Mouse (Mus musculus) embryonic stem cell, embryonic (primary cell): ENCODE results near the gene Pigm.

Source experiments
- CTCF ChIA-PET, 4 experiments: fragments of 300-600 bp in 2 of 4; fragments of 350-600 bp in 2 of 4; sonication (Branson Sonifier 250); formaldehyde crosslinking; loops; one replicate each; lab custom pipeline; 2022; ENCODE audit warnings: inconsistent platforms in 2 of 4; lab: Charles Lee
- POLR2A ChIA-PET, 4 experiments: fragments of 300-600 bp in 2 of 4; fragments of 350-600 bp in 2 of 4; sonication (Branson Sonifier 250); formaldehyde crosslinking; loops; one replicate each; lab custom pipeline; 2022; ENCODE audit warnings: antibody characterized with exemption in 4 of 4, inconsistent platforms in 1 of 4; lab: Charles Lee

Pigm gene

DNA sequence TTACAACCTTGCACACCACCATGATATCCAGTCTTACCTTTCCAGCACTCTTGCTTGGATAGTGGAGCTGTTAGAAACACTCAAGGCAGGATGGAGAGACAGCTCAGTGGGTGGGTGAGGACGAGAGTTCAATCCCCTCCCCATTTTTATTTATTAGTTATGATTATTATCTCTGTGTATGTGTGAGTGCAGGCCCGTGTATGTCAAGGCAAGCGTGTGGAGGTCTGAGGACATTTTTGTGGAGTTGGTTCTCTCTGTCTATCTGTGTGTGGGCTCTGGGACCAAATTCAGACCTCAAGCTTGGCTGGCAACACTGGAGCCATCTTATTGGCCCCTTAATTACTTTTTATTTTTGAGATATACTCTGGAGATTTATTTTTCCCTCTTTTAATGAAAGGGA, 42.3 kb downstream of the Pigm start:
- ChIA-PET CTCF (interaction anchor here in 3 of 4 experiments (0.6 to 1.2 kb wide), 7 partner anchors 10 to 110 kb away, joined by 3 to 8 read pairs (median 3); partner anchors contain the start of gene Igsf9 (in 1 of the 3)), POLR2A (interaction anchor here in 3 of 4 experiments (0.7 to 1.3 kb wide), 7 partner anchors 12 to 362 kb away, joined by 3 to 5 read pairs (median 3); partner anchors contain the start of genes Pigm (in 1 of the 3) and Tagln2 (in 1 of the 3))

DNA sequence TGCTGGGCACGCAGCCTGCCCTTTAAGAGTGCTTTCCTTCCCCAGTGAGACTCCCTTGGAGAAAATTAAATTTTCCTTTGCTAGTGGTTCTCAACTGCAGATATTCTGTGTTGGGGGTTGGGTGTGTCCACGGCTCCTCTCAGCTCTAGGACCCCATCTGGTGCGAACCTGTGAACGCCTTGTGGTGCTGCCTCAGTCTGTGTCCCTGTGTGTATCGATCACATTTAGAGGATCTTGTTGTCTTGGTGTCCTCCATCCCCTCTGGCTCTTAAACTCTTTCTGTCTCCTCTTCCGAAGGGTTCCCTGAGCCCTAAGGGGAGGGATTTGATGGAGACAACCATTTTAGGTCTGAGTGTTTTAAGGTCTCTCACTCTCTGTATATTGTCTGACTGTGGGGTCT, 43.8 kb downstream of the Pigm start:
- POLR2A ChIA-PET, result interaction anchor here in 1 of 4 experiments (1.2 kb wide), 1 partner anchor 19 kb away, joined by 3 read pairs; no protein-coding TSS in a partner anchor
- CTCF ChIA-PET, result interaction anchor here in 2 of 4 experiments (0.5 to 0.9 kb wide), 2 partner anchors 80 to 108 kb away, joined by 3 to 9 read pairs; partner anchors contain the start of gene Tagln2 (in 1 of the 2)

DNA sequence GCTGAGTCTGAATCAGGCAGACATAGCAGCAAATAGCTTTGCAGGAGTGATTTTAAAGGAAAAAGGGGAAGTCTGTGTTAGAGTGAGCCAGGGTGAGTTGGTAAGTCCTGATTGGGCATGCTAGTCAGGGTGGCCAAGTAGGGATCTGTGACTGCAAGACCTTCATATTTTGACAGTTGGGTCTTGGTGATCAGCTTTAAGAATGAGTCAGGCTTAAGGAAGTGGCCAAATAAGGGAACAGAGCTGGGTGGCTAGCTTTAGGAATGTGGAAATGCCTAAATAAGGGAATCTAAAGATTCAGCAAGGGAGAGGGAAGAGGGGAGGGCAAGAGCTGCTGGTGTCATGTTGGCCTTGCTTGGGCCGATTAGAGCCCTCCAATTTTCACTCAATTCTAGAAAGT, 47.0 kb downstream of the Pigm start:
- CTCF ChIA-PET, result interaction anchor here (0.5 to 1.9 kb wide), 6 partner anchors 11 to 419 kb away, joined by 3 to 5 read pairs (median 3); no protein-coding TSS in a partner anchor
- POLR2A ChIA-PET, result interaction anchor here in 1 of 4 experiments (0.6 to 1.0 kb wide), 2 partner anchors 67 to 925 kb away, joined by 3 to 4 read pairs; no protein-coding TSS in a partner anchor

DNA sequence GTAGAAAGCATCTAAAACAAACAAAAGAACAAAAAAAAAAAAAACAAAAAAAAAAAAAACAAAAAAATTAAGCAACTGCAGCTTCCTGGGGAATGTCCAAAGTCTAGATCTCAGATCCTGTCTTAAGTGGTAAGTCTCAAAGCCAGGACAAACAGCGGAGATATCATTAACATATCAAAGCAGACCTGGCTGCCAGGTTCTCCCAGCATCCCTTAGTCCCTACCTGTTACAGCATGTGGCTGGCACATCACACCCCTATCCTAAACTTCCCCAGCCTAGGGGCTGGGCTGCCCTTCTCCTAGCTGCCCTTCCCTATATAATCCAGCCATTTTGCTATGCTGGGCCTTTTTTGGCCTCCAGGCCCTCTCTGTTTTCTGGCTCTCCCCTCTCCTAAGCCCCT, 50.1 kb downstream of the Pigm start:
- POLR2A ChIA-PET, result interaction anchor here in 2 of 4 experiments (0.7 to 1.0 kb wide), 3 partner anchors 28 to 56 kb away, joined by 3 to 7 read pairs (median 7); partner anchors contain the start of gene Pigm (in 1 of the 2)

DNA sequence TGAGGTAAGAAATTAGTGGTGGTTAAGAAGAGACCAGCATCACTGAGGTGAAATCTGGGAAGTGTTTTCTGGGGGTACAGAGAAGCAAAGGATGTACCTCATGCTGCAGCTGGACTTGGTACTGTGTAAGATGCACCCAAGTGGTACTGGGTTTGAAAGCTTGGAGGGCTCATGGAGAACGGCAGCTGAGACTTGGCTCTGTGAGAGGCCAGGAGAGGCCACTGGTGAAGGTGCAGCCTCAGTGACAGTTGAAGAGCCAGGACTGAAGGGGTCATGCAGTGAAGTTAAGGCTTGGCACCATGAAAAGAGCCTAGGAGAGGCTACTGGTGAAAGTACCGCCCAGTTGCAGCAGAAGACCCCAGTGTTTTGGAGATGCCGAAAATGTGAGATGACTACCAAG, 51.5 kb downstream of the Pigm start:
- ChIA-PET CTCF (no interaction called here), POLR2A (interaction anchor here in 1 of 4 experiments (0.8 kb wide), 1 partner anchor 93 kb away, joined by 3 read pairs; the partner anchor contains the start of gene Cfap45)

More for the DNA sequence above, 50.1 kb downstream of the Pigm start:
- CTCF ChIA-PET, result interaction anchor here in 3 of 4 experiments (0.6 to 1.3 kb wide), 4 partner anchors 56 to 166 kb away, joined by 3 to 6 read pairs (median 4); partner anchors contain the start of gene Igsf9 (in 1 of the 3)

DNA sequence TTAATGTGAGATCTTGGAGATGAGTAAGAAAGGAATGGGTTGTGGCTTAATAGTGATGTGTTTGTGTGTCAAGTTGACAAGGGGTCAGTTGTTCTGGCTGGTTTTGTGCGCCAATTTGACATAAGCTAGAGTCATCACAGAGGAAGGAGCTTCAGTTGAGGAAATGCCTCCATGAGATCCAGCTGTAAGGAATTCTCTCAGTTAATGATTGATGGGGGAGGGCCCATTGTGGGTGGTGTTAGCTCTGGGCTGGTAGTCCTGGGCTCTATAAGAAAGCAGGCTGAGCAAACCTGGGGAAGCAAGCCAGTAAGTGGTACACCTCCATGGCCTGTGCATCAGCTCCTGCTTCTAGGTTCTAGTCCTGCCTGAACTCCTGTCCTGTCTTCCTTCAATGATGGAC, 52.3 kb downstream of the Pigm start:
- CTCF ChIA-PET, result interaction anchor here in 1 of 4 experiments (0.6 kb wide), 1 partner anchor 928 kb away, joined by 3 read pairs; no protein-coding TSS in a partner anchor
- POLR2A ChIA-PET, result no interaction called here

DNA sequence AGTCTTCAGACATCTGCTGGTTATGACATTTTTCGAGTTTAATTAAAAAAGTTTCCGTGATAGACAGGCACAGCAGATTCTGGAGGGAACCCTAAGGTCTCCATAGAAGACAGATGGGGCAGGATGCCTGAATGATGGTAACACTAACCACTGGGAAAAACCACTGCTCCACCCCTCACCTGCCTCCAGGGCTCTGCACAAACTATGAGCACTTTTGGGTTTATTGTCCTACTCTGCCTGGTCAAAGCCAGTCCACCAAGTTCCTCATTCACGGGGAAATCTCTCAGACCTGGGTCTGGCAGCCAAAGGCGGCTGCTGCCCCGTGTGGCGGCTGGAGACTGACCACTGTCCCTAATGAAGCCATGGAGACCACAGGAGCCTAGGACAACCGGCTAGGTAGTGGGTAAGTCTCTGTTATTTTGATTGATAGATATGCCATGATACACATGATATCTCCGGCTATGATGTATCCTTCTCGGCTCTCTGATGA, 54.4 kb downstream of the Pigm start:
- CTCF ChIA-PET, result interaction anchor here in 1 of 4 experiments (0.6 kb wide), 1 partner anchor 60 kb away, joined by 5 read pairs; no protein-coding TSS in a partner anchor

DNA sequence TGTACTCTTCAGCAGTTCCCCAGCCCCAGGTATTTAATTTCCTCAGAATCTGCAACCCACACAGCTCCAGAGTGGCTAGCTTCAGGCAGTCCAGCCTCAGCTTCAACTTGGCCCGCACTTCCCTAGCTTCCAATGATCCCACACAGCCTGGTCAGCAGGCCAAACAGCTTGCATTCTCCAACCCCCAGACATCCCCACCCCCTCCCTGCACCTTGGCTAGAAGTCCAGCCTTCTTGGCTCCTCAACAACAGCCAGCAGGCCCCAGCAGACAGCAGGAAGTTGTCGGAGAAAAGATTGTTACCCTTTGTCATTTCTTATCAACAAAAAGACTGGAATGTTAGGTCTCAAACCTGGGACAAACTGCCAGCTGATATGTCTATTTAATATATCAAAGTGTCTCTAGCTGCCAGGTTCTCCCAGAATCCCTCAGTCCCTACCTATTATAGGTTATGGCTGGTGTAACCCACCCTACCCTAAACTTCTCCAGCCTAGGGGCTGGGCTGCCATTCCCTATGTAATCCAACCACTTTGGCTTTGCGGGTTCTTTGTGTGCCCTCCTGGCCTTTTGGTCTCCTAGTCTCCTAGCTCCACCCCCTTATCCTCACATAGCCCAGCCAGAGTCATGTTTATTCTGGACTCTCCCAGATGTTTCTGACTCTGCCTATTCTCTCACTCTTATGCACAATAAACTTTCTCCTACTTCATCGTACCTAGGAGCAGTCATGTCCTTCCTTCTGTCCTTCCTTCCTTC, 55.7 kb downstream of the Pigm start:
- ChIA-PET CTCF (no interaction called here), POLR2A (interaction anchor here in 2 of 4 experiments (0.6 kb wide), 2 partner anchors 9 to 49 kb away, joined by 3 read pairs; no protein-coding TSS in a partner anchor)

More for the DNA sequence above, 54.4 kb downstream of the Pigm start:
- POLR2A ChIA-PET, result interaction anchor here in 1 of 4 experiments (1.2 kb wide), 1 partner anchor 90 kb away, joined by 3 read pairs; the partner anchor contains the start of gene Cfap45

DNA sequence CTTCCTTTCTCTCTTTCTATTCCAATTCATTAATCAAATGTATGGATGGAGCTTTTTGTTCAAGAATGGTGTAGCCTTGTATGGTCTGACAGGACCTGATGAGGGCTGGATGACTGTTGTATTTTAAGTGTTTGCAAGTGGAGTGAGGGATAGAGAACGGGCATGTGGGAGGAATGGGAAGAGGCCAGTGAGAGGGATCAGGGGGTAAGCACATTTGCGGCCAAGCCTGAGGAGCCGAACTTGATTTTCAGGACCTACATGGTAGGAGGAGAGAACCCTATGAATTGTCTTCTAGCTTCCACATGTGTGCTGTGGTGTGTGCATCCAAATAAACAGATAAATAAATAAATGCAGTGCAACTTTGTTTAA, 56.2 kb downstream of the Pigm start:
- POLR2A ChIA-PET, result interaction anchor here in 2 of 4 experiments (0.6 kb wide), 2 partner anchors 8 to 48 kb away, joined by 3 read pairs; no protein-coding TSS in a partner anchor

DNA sequence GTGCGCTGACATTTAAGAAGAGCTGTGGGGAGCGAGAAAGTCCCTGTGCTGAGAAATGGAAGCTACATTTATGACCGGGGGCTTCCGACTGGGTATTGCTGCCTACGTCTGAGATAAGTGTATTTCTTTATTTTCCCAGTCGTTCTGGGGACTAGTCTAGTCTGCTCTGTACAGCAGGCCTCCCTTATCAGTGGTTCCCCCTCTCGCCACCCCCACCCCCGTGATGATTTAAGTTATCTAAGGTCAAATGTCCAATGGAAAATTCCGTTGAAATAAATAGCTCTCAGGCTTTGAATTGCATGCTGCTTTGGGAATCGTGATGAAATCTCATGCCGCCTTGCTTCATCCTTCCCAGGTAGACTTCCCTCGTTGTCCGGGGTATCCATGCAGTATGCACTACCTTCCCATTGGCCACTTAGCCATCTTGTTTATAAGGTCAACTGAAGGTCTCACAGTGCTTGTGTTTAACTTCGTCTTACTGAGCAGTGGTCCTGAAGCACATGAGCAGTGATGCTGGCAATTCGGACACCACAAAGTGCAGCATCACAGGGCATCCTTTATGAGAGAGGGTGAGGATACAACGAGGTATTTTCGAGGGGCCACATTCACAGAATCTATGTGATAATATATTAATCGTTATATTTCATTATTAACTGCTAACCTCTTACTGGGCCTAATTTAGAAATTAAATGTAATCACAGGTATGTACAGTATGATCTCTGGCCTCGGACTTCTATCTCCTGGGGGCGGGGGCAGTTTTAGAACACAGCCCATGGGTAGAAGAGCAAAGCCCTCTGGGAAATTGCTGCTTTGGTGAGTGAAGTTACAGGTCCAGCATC, 56.9 kb downstream of the Pigm start:
- ChIA-PET POLR2A (interaction anchor here in 2 of 4 experiments (0.6 kb wide), 4 partner anchors 23 to 86 kb away, joined by 3 to 5 read pairs (median 4); no protein-coding TSS in a partner anchor), CTCF (interaction anchor here (0.6 to 0.9 kb wide), 4 partner anchors 11 to 64 kb away, joined by 3 to 5 read pairs (median 3); no protein-coding TSS in a partner anchor)

More for the DNA sequence above, 56.2 kb downstream of the Pigm start:
- CTCF ChIA-PET, result no interaction called here
